Mouse (Mus musculus) C2C12 (cell line): Measurements from ENCODE around the gene Loxl3. TPM values are rescaled to one million over a fixed set of nuclear protein-coding genes. Genes with fewer than 3 reads are reported as not detected.

Experiments
- H3K27me3 ChIP-seq: one replicate; pipeline ENCODE4 v1.6.1; 2011; ENCODE audit not compliant: control insufficient read depth, insufficient read depth, insufficient read length
- H3K36me3 ChIP-seq: one replicate; pipeline ENCODE4 v1.6.1; 2011; ENCODE audit not compliant: control insufficient read depth, insufficient read depth
- H3K4me3 ChIP-seq: one replicate; pipeline ENCODE4 v1.5.1; 2011; ENCODE audit warnings: mild to moderate bottlenecking, control low read depth; ENCODE audit not compliant: poor library complexity, insufficient read depth, severe bottlenecking
- H3K79me2 ChIP-seq: one replicate; pipeline ENCODE4 v1.6.1; 2011; ENCODE audit not compliant: control insufficient read depth, insufficient read depth
- H3K79me3 ChIP-seq: one replicate; pipeline ENCODE4 v1.6.1; 2011; ENCODE audit warnings: low read depth, control low read depth
- H3ac ChIP-seq: one replicate; pipeline ENCODE3; 2011; ENCODE audit warnings: low read depth; ENCODE audit not compliant: control insufficient read depth, insufficient read length
- CEBPB ChIP-seq: IDR thresholded peaks from one replicate; pipeline ENCODE4 v1.6.1; 2011; ENCODE audit warnings: low read depth, mild to moderate bottlenecking, control low read depth, moderate library complexity
- CTCF ChIP-seq: IDR thresholded peaks from one replicate; pipeline ENCODE4 v1.5.1; 2011; ENCODE audit not compliant: control insufficient read depth, insufficient read depth, insufficient read length
- FOSL1 ChIP-seq: IDR thresholded peaks from one replicate; pipeline ENCODE4 v1.8.0; 2011; ENCODE audit warnings: mild to moderate bottlenecking, low read length; ENCODE audit not compliant: poor library complexity, insufficient read depth, severe bottlenecking
- MAX ChIP-seq: IDR thresholded peaks from one replicate; pipeline ENCODE4 v1.6.1; 2011; ENCODE audit warnings: mild to moderate bottlenecking, control low read depth
- MYOD1 ChIP-seq: IDR thresholded peaks from one replicate; pipeline ENCODE4 v1.6.1; 2011; ENCODE audit warnings: low read depth; ENCODE audit not compliant: control insufficient read depth, insufficient read length
- MYOG ChIP-seq: IDR thresholded peaks from one replicate; pipeline ENCODE4 v1.6.1; 2011; ENCODE audit not compliant: control insufficient read depth, insufficient read length; ENCODE audit errors: extremely low read depth
- USF1 ChIP-seq: IDR thresholded peaks from one replicate; pipeline ENCODE4 v1.6.1; 2011; ENCODE audit warnings: low read depth, mild to moderate bottlenecking, control low read depth, moderate library complexity
- polyA plus RNA-seq: library from polyadenylated mRNA; unstranded; fragments of >200 nt; fragmentation: generic; extraction: Trizol; gene quantifications from one replicate; pipeline ENCODE4 v1.2.1, GENCODE M21; 2012; ENCODE audit warnings: missing spikeins

Gene Loxl3
- polyA plus RNA-seq, 1 experiment = 23.0 TPM

- TF ChIP-seq USF1 (no peak), MYOD1 (no peak), CEBPB (no peak), FOSL1 (no peak), CTCF (no peak), MAX (no peak), MYOG (no peak)
- no peaks in the 10 kb centered on the region for H3K36me3 ChIP-seq
- no peak overlapping the region for H3K4me3 ChIP-seq
- H3K79me2 ChIP-seq = no peaks in the 10 kb centered on the region
- no peak overlapping the region for H3ac ChIP-seq
- H3K27me3 ChIP-seq = peaks cover 68% of the 10 kb centered on the region
- no peaks in the 10 kb centered on the region for H3K79me3 ChIP-seq
These were observed 35.7 kb downstream of the Loxl3 start for GRCm38 (mm10) chr6:83069488-83070246.

GRCm38 (mm10) chr6:83070247-83070310 lies 36.1 kb downstream of the Loxl3 start, which contains the start of gene Tlx2:
Gene Tlx2 (minus strand): TSS chr6:83070293.
- TF ChIP-seq MYOG (no peak), CTCF (no peak), USF1 (no peak)
- H3ac ChIP-seq = no peak within 1 kb of the TSS
- peaks cover 65% of the 10 kb centered on the region for H3K27me3 ChIP-seq
- no peak within 1 kb of the TSS for H3K4me3 ChIP-seq
- no peaks in the 10 kb centered on the region for H3K79me3 ChIP-seq
- H3K36me3 ChIP-seq = no peaks in the 10 kb centered on the region
- H3K79me2 ChIP-seq = no peaks in the 10 kb centered on the region

GRCm38 (mm10) chr6:83070311-83071219 lies 36.6 kb downstream of the Loxl3 start:
- no peaks in the 10 kb centered on the region for H3K79me3 ChIP-seq
- H3K27me3 ChIP-seq = peaks cover 65% of the 10 kb centered on the region
- H3ac ChIP-seq = no peak overlapping the region
- TF ChIP-seq USF1 (no peak), MAX (no peak), MYOG (no peak), CTCF (no peak), FOSL1 (no peak), MYOD1 (no peak), CEBPB (no peak)
- no peaks in the 10 kb centered on the region for H3K36me3 ChIP-seq
- no peak overlapping the region for H3K4me3 ChIP-seq
- H3K79me2 ChIP-seq = no peaks in the 10 kb centered on the region

GRCm38 (mm10) chr6:83071220-83071619 lies 37.2 kb downstream of the Loxl3 start:
- Histone ChIP-seq H3K27me3 (peaks cover 62% of the 10 kb centered on the region), H3K36me3 (no peaks in the 10 kb centered on the region), H3K79me3 (no peaks in the 10 kb centered on the region), H3K4me3 (no peak overlapping the region), H3ac (no peak overlapping the region), H3K79me2 (no peaks in the 10 kb centered on the region)
- no peak for TF ChIP-seq CEBPB
- TF ChIP-seq FOSL1 = no peak
- no peak for TF ChIP-seq MYOG
- no peak for TF ChIP-seq USF1
- TF ChIP-seq MAX = no peak
- no peak for TF ChIP-seq MYOD1
- no peak for TF ChIP-seq CTCF

- Histone ChIP-seq H3K27me3 (peaks cover 30% of the 10 kb centered on the region), H3K36me3 (peaks cover 8% of the 10 kb centered on the region), H3K79me3 (peaks cover 6% of the 10 kb centered on the region), H3K4me3 (no peak overlapping the region), H3K79me2 (peaks cover 14% of the 10 kb centered on the region), H3ac (no peak overlapping the region)
- TF ChIP-seq FOSL1 (no peak), MYOG (no peak), MYOD1 (no peak)
These were observed 41.0 kb downstream of the Loxl3 start for GRCm38 (mm10) chr6:83074979-83075378.

- Histone ChIP-seq H3K79me2 (peaks cover 14% of the 10 kb centered on the region), H3ac (peak within 1 kb of the TSS; percentile 95), H3K4me3 (peak within 1 kb of the TSS; percentile 80), H3K27me3 (peaks cover 2% of the 10 kb centered on the region), H3K36me3 (peaks cover 13% of the 10 kb centered on the region), H3K79me3 (peaks cover 6% of the 10 kb centered on the region)
- no peak for TF ChIP-seq CEBPB
These were observed 43.8 kb downstream of the Loxl3 start, which contains the start of gene Pcgf1 for GRCm38 (mm10) chr6:83077630-83078323. Gene Pcgf1 (plus strand): TSS chr6:83077869.
